Mouse (Mus musculus): ENCODE data around the gene Sik2. TPM values are rescaled to one million over a fixed set of nuclear protein-coding genes. Genes with fewer than 3 reads are reported as not detected.

Gene Sik2
- polyA plus RNA-seq, 1 experiment, result 9.1 TPM

DNA sequence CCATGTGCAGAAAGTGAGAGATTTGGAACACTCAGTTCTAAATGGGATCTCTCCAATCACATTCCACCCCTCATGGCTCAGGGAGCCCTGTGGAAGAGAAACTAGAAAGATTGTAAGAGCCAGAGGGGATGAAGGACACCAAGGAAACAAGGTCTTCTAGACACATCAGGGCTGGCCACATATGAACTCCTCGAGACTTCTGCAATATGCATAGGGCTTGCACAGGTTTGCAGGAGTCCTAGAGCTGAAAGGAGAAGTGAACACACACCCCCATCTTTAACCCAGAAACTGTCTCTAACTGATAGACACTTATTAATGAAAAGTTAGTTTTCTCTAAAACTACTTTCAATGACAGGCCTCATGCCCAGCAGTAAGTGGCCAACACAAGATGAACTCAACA, 64.0 kb downstream of the Sik2 start:
- Histone ChIP-seq H3ac (ENCODE audit: control insufficient read depth, insufficient read length, low read depth) (no peak overlapping the region), H3K4me3 (ENCODE audit: insufficient read depth, poor library complexity, severe bottlenecking) (no peak overlapping the region), H3K79me3 (ENCODE audit: low read depth) (no peaks in the 10 kb centered on the region), H3K36me3 (ENCODE audit: control insufficient read depth, insufficient read depth) (no peaks in the 10 kb centered on the region), H3K27me3 (ENCODE audit: control insufficient read depth, insufficient read depth, insufficient read length) (no peaks in the 10 kb centered on the region), H3K79me2 (ENCODE audit: control insufficient read depth, insufficient read depth) (no peaks in the 10 kb centered on the region)
- TF ChIP-seq USF1 (IDR thresholded peaks at IDR 0.05; ENCODE audit: low read depth), result no peak
- TF ChIP-seq FOSL1 (IDR thresholded peaks at IDR 0.05; ENCODE audit: insufficient read depth, low read length, poor library complexity, severe bottlenecking), result no peak
- TF ChIP-seq MAX (IDR thresholded peaks at IDR 0.05), result no peak
- TF ChIP-seq MYOG (IDR thresholded peaks at IDR 0.05; ENCODE audit: control insufficient read depth, extremely low read depth, insufficient read length), result no peak
- no peak for TF ChIP-seq CTCF (IDR thresholded peaks at IDR 0.05; ENCODE audit: control insufficient read depth, insufficient read depth, insufficient read length)
- no peak for TF ChIP-seq CEBPB (IDR thresholded peaks at IDR 0.05; ENCODE audit: low read depth)
- TF ChIP-seq MYOD1 (IDR thresholded peaks at IDR 0.05; ENCODE audit: control insufficient read depth, insufficient read length, low read depth), result no peak

DNA sequence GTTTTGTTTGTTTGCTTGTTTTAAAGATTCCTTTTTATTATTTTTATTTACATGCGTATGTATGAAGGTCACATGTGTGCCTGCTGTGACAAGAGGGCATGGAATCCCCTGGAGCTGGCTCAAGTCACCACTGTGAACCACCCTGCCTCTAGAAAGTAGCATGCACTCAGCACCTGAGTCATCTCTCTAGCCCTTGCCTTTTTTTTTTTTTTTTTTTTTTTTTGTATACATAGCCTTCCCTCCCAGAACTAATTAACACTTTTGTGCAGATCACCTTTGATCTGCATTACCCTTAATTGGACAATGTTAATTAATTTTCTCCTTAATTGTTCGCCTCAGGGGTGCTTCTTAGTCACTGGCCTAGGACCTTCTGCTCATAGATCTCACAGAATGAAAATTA, 66.2 kb downstream of the Sik2 start:
- H3K36me3 ChIP-seq (ENCODE audit: control insufficient read depth, insufficient read depth), result no peaks in the 10 kb centered on the region
- no peak overlapping the region for H3K4me3 ChIP-seq (ENCODE audit: insufficient read depth, poor library complexity, severe bottlenecking)
- no peaks in the 10 kb centered on the region for H3K27me3 ChIP-seq (ENCODE audit: control insufficient read depth, insufficient read depth, insufficient read length)
- no peaks in the 10 kb centered on the region for H3K79me2 ChIP-seq (ENCODE audit: control insufficient read depth, insufficient read depth)
- no peak for TF ChIP-seq CTCF (IDR thresholded peaks at IDR 0.05; ENCODE audit: control insufficient read depth, insufficient read depth, insufficient read length)
- no peak for TF ChIP-seq MYOD1 (IDR thresholded peaks at IDR 0.05; ENCODE audit: control insufficient read depth, insufficient read length, low read depth)
- TF ChIP-seq FOSL1 (IDR thresholded peaks at IDR 0.05; ENCODE audit: insufficient read depth, low read length, poor library complexity, severe bottlenecking), result no peak
- TF ChIP-seq MAX (IDR thresholded peaks at IDR 0.05), result no peak
- no peak for TF ChIP-seq MYOG (IDR thresholded peaks at IDR 0.05; ENCODE audit: control insufficient read depth, extremely low read depth, insufficient read length)
- TF ChIP-seq CEBPB (IDR thresholded peaks at IDR 0.05; ENCODE audit: low read depth), result no peak
- no peak for TF ChIP-seq USF1 (IDR thresholded peaks at IDR 0.05; ENCODE audit: low read depth)
- no peaks in the 10 kb centered on the region for H3K79me3 ChIP-seq (ENCODE audit: low read depth)
- no peak overlapping the region for H3ac ChIP-seq (ENCODE audit: control insufficient read depth, insufficient read length, low read depth)

GRCm38 (mm10) chr9:50941804-50942401, 67.0 kb downstream of the Sik2 start:
- Histone ChIP-seq H3ac (ENCODE audit: control insufficient read depth, insufficient read length, low read depth) (no peak overlapping the region), H3K79me3 (ENCODE audit: low read depth) (no peaks in the 10 kb centered on the region), H3K79me2 (ENCODE audit: control insufficient read depth, insufficient read depth) (no peaks in the 10 kb centered on the region), H3K27me3 (ENCODE audit: control insufficient read depth, insufficient read depth, insufficient read length) (no peaks in the 10 kb centered on the region), H3K4me3 (ENCODE audit: insufficient read depth, poor library complexity, severe bottlenecking) (no peak overlapping the region), H3K36me3 (ENCODE audit: control insufficient read depth, insufficient read depth) (no peaks in the 10 kb centered on the region)
- TF ChIP-seq CEBPB (IDR thresholded peaks at IDR 0.05; ENCODE audit: low read depth) (no peak), CTCF (IDR thresholded peaks at IDR 0.05; ENCODE audit: control insufficient read depth, insufficient read depth, insufficient read length) (no peak), MAX (IDR thresholded peaks at IDR 0.05) (no peak), USF1 (IDR thresholded peaks at IDR 0.05; ENCODE audit: low read depth) (no peak), FOSL1 (IDR thresholded peaks at IDR 0.05; ENCODE audit: insufficient read depth, low read length, poor library complexity, severe bottlenecking) (no peak), MYOD1 (IDR thresholded peaks at IDR 0.05; ENCODE audit: control insufficient read depth, insufficient read length, low read depth) (no peak), MYOG (IDR thresholded peaks at IDR 0.05; ENCODE audit: control insufficient read depth, extremely low read depth, insufficient read length) (no peak)

DNA sequence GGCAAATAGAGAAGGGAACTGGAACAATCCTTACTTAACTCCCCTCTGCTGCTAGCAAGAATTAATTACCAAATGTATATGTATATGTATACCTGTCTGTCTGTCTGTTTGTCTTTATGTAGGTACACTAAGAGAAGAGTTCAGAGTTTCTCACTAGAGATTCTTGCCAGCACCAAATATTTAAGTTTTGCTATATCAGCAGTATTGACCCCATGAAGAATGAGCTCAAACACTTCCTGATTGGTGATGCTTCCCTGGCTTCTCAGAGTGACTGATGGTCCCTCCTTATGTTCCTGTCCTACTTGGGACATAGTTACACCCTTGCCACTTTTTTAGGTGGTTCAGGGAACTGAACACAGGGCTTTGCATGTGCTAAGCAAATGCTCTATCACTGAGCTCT, 78.9 kb downstream of the Sik2 start:
- Histone ChIP-seq H3K36me3 (ENCODE audit: control insufficient read depth, insufficient read depth) (peaks cover 19% of the 10 kb centered on the region), H3K79me2 (ENCODE audit: control insufficient read depth, insufficient read depth) (no peaks in the 10 kb centered on the region), H3K27me3 (ENCODE audit: control insufficient read depth, insufficient read depth, insufficient read length) (no peaks in the 10 kb centered on the region), H3ac (ENCODE audit: control insufficient read depth, insufficient read length, low read depth) (no peak overlapping the region), H3K4me3 (ENCODE audit: insufficient read depth, poor library complexity, severe bottlenecking) (no peak overlapping the region), H3K79me3 (ENCODE audit: low read depth) (no peaks in the 10 kb centered on the region)
- no peak for TF ChIP-seq MYOG (IDR thresholded peaks at IDR 0.05; ENCODE audit: control insufficient read depth, extremely low read depth, insufficient read length)
- no peak for TF ChIP-seq MYOD1 (IDR thresholded peaks at IDR 0.05; ENCODE audit: control insufficient read depth, insufficient read length, low read depth)
- no peak for TF ChIP-seq MAX (IDR thresholded peaks at IDR 0.05)

DNA sequence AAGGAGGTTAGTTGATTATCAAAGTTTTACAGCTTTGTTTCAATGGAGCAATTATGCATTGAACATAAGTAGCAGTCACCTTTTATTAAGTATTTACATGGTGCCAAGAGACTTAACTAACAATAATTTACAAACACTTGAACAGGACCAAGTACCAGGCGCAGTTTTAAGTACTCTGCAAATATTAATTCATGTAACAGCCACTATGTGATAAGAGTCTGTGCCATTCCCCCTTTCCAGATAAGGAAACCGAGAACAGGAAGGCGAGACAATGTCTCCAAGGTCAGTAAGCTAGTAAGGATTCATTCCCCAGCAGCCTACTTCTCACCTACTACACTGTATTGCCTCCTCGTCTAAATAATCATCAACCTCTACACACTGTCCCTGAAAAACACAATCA, 83.1 kb downstream of the Sik2 start:
- H3K27me3 ChIP-seq (ENCODE audit: control insufficient read depth, insufficient read depth, insufficient read length), result no peaks in the 10 kb centered on the region
- no peaks in the 10 kb centered on the region for H3K79me3 ChIP-seq (ENCODE audit: low read depth)
- no peak overlapping the region for H3ac ChIP-seq (ENCODE audit: control insufficient read depth, insufficient read length, low read depth)
- TF ChIP-seq FOSL1 (IDR thresholded peaks at IDR 0.05; ENCODE audit: insufficient read depth, low read length, poor library complexity, severe bottlenecking) (no peak), MAX (IDR thresholded peaks at IDR 0.05) (no peak), USF1 (IDR thresholded peaks at IDR 0.05; ENCODE audit: low read depth) (no peak), CEBPB (IDR thresholded peaks at IDR 0.05; ENCODE audit: low read depth) (no peak), CTCF (IDR thresholded peaks at IDR 0.05; ENCODE audit: control insufficient read depth, insufficient read depth, insufficient read length) (no peak), MYOG (IDR thresholded peaks at IDR 0.05; ENCODE audit: control insufficient read depth, extremely low read depth, insufficient read length) (no peak), MYOD1 (IDR thresholded peaks at IDR 0.05; ENCODE audit: control insufficient read depth, insufficient read length, low read depth) (no peak)
- no peaks in the 10 kb centered on the region for H3K36me3 ChIP-seq (ENCODE audit: control insufficient read depth, insufficient read depth)
- no peak overlapping the region for H3K4me3 ChIP-seq (ENCODE audit: insufficient read depth, poor library complexity, severe bottlenecking)
- no peaks in the 10 kb centered on the region for H3K79me2 ChIP-seq (ENCODE audit: control insufficient read depth, insufficient read depth)

DNA sequence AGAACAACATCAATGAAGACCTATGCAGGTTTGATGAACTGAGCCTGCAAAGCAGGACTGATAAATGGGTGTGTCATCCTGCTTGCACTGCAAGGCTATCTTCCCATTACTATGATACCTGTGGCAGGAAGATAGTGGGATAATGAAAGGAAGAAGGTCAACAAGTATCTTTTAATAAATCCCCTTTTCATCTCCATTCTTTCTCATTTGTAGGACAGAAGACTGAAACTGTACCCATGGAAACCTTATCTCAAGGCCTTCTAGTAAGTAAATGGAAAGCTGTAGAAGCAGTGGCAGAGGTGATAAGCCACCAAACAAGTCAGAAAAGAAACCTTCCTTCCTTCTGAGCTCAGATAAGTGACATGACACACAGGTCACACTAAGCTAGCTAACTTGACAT, 84.4 kb downstream of the Sik2 start:
- H3K79me3 ChIP-seq (ENCODE audit: low read depth), result no peaks in the 10 kb centered on the region
- H3ac ChIP-seq (ENCODE audit: control insufficient read depth, insufficient read length, low read depth), result no peak overlapping the region
- no peaks in the 10 kb centered on the region for H3K36me3 ChIP-seq (ENCODE audit: control insufficient read depth, insufficient read depth)
- H3K27me3 ChIP-seq (ENCODE audit: control insufficient read depth, insufficient read depth, insufficient read length), result no peaks in the 10 kb centered on the region
- no peak for TF ChIP-seq MYOG (IDR thresholded peaks at IDR 0.05; ENCODE audit: control insufficient read depth, extremely low read depth, insufficient read length)
- H3K4me3 ChIP-seq (ENCODE audit: insufficient read depth, poor library complexity, severe bottlenecking), result no peak overlapping the region
- no peaks in the 10 kb centered on the region for H3K79me2 ChIP-seq (ENCODE audit: control insufficient read depth, insufficient read depth)

Measured in C2C12 (cell line).